Mouse (Mus musculus): ENCODE data around the gene Abca4.
A peak's percentile ranks its signal among the peaks of the same experiment; 100 is the strongest.

Gene Abca4

GRCm38 (mm10) chr3:122170621-122171309 lies 126.5 kb downstream of the Abca4 start:
- no peak for DNase-seq (ENCODE audit: low spot score)

GRCm38 (mm10) chr3:122173526-122174150 lies 129.4 kb downstream of the Abca4 start:
- DNase-seq (ENCODE audit: low spot score), result no peak

GRCm38 (mm10) chr3:122176018-122176417 lies 131.8 kb downstream of the Abca4 start:
- DNase-seq (ENCODE audit: low spot score), result no peak

GRCm38 (mm10) chr3:122176706-122177390 lies 132.6 kb downstream of the Abca4 start:
- DNase-seq (ENCODE audit: low spot score), result no peak

GRCm38 (mm10) chr3:122184109-122184508 lies 139.9 kb downstream of the Abca4 start:
- DNase-seq (ENCODE audit: low spot score), result peak; percentile 36

GRCm38 (mm10) chr3:122186975-122187374 lies 142.7 kb downstream of the Abca4 start:
- DNase-seq (ENCODE audit: low spot score), result no peak

- no peak for DNase-seq (ENCODE audit: low spot score)
Observed at GRCm38 (mm10) chr3:122196621-122197298, 152.5 kb downstream of the Abca4 start.

GRCm38 (mm10) chr3:122198532-122198931 lies 154.3 kb downstream of the Abca4 start:
- DNase-seq (ENCODE audit: low spot score), result no peak

- no peak for DNase-seq (ENCODE audit: low spot score)
Observed at GRCm38 (mm10) chr3:122198966-122199381, 154.7 kb downstream of the Abca4 start.

GRCm38 (mm10) chr3:122199600-122199999 lies 155.4 kb downstream of the Abca4 start:
- no peak for DNase-seq (ENCODE audit: low spot score)

- DNase-seq (ENCODE audit: low spot score), result no peak
Observed at GRCm38 (mm10) chr3:122200017-122200416, 155.8 kb downstream of the Abca4 start.

- DNase-seq (ENCODE audit: low spot score), result no peak
Observed at GRCm38 (mm10) chr3:122200447-122200846, 156.2 kb downstream of the Abca4 start.

GRCm38 (mm10) chr3:122202307-122202732 lies 158.1 kb downstream of the Abca4 start:
- DNase-seq (ENCODE audit: low spot score), result peak; percentile 22

GRCm38 (mm10) chr3:122203675-122204329 lies 159.6 kb downstream of the Abca4 start:
- no peak for DNase-seq (ENCODE audit: low spot score)

GRCm38 (mm10) chr3:122205753-122206152 lies 161.5 kb downstream of the Abca4 start:
- DNase-seq (ENCODE audit: low spot score), result no peak

GRCm38 (mm10) chr3:122206279-122207070 lies 162.2 kb downstream of the Abca4 start:
- no peak for DNase-seq (ENCODE audit: low spot score)

- no peak for DNase-seq (ENCODE audit: low spot score)
Observed at GRCm38 (mm10) chr3:122207766-122208165, 163.5 kb downstream of the Abca4 start.

- DNase-seq (ENCODE audit: low spot score), result no peak
Observed at GRCm38 (mm10) chr3:122208296-122209225, 164.3 kb downstream of the Abca4 start.

GRCm38 (mm10) chr3:122209511-122209910 lies 165.3 kb downstream of the Abca4 start:
- DNase-seq (ENCODE audit: low spot score), result no peak

- peak; percentile 39 for DNase-seq (ENCODE audit: low spot score)
Observed at GRCm38 (mm10) chr3:122210434-122210833, 166.2 kb downstream of the Abca4 start.

Data from embryo, embryonic 10 days (tissue).